Mouse (Mus musculus) bone marrow, adult 2 months (tissue): ENCODE measurements around the gene Rnaseh2a. TPM values are rescaled to one million over a fixed set of nuclear protein-coding genes. Genes with fewer than 3 reads are reported as not detected.

Experiments used
- H3K27ac ChIP-seq: fragments of 200-500 bp; 2 replicates; pipeline ENCODE4 v1.5.1; 2012; ENCODE audit warnings: low read depth, mild to moderate bottlenecking, control low read depth, inconsistent platforms, low read length; ENCODE audit not compliant: control insufficient read depth, poor library complexity, insufficient read depth
- H3K4me1 ChIP-seq: fragments of 200-500 bp; 2 replicates; pipeline ENCODE4 v1.6.1; 2011; ENCODE audit warnings: low read length; ENCODE audit not compliant: control insufficient read depth, insufficient read depth
- H3K4me3 ChIP-seq: fragments of 200-500 bp; replicated peaks from 2 replicates; pipeline ENCODE3; 2011; ENCODE audit warnings: mild to moderate bottlenecking, low read depth, low read length, control low read depth; ENCODE audit not compliant: control insufficient read depth
- CTCF ChIP-seq: fragments of 200-500 bp; IDR thresholded peaks from 2 replicates; pipeline ENCODE4 v1.5.1; 2011; ENCODE audit warnings: low read length, control low read depth; ENCODE audit not compliant: control insufficient read depth, insufficient read depth
- POLR2A ChIP-seq: fragments of 200-500 bp; IDR thresholded peaks from 2 replicates; pipeline ENCODE4 v1.6.1; 2011; ENCODE audit warnings: low read depth, mild to moderate bottlenecking, control low read depth, low read length, borderline replicate concordance; ENCODE audit not compliant: control insufficient read depth
- WGBS: fragments of 180-500 bp; shearing (Covaris S2); methylation state at CpG from one replicate; pipeline ENCODE4 v1.1.7; 2018; 5-methylcytosine and 5-hydroxymethylcytosine counted together
- polyA plus RNA-seq: library from polyadenylated mRNA; stranded (reverse); fragments of >200 nt; gene quantifications from 2 replicates; pipeline ENCODE4 v1.2.4, GENCODE M21; 2011; ENCODE audit warnings: low replicate concordance; ENCODE audit not compliant: missing spikeins, insufficient read depth, insufficient read length

Gene Rnaseh2a
- polyA plus RNA-seq, 1 experiment: 40.8 TPM

- Histone ChIP-seq H3K4me1 (peaks cover 1% of the 10 kb centered on the region), H3K4me3 (no peak overlapping the region), H3K27ac (no peak overlapping the region)
- TF ChIP-seq POLR2A: no peak
- TF ChIP-seq CTCF: no peak
- WGBS: 86% methylated on average over 5 of the region's 5 CpGs
Measured at GRCm38 (mm10) chr8:84996978-84997377, 27.4 kb upstream of the Rnaseh2a start.

- TF ChIP-seq POLR2A (no peak), CTCF (no peak)
- Histone ChIP-seq H3K4me3 (no peak overlapping the region), H3K27ac (no peak overlapping the region), H3K4me1 (peaks cover 3% of the 10 kb centered on the region)
- WGBS: 87% methylated on average over 25 of the region's 25 CpGs
Measured at GRCm38 (mm10) chr8:84995680-84996079, 26.1 kb upstream of the Rnaseh2a start.

DNA sequence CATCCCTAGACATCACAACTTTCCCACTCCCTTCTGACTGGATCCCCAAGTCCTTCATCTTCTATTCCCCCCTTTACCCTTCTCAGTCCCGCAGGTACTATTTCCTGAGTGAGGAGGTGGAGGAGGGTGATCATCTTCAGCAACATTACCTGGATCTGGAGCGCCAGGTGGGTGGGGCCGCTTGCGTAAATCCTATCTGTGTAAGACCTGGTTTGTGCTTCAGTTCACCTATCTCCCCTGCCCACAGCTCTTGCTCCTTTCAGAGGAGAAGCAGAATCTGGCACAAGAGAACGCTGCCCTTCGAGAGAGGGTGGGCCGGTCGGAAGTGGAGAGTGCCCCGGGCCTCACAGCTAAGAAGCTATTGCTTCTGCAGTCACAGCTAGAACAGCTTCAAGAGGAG, 24.8 kb upstream of the Rnaseh2a start:
- peaks cover 4% of the 10 kb centered on the region for H3K4me1 ChIP-seq
- H3K4me3 ChIP-seq: no peak overlapping the region
- H3K27ac ChIP-seq: no peak overlapping the region
- 91% methylated on average over 9 of the region's 9 CpGs for WGBS
- no peak for TF ChIP-seq POLR2A
- TF ChIP-seq CTCF: no peak

- Histone ChIP-seq H3K27ac (peak overlapping the region; percentile 5; the same call in 1 of the 2 replicates), H3K4me3 (peak overlapping the region; percentile 61), H3K4me1 (peaks cover 4% of the 10 kb centered on the region)
- WGBS: 4% methylated on average over 15 of the region's 15 CpGs
- no peak for TF ChIP-seq CTCF
- peak; percentile 5; the same call in 1 of the 2 replicates for TF ChIP-seq POLR2A
Measured at GRCm38 (mm10) chr8:84990836-84991235, 21.3 kb upstream of the Rnaseh2a start.

- peak within 1 kb of the TSS; percentile 46 for H3K27ac ChIP-seq
- TF ChIP-seq POLR2A: peak; percentile 61; the same call in 1 of the 2 replicates
- peak; percentile 99 for TF ChIP-seq CTCF
- peaks cover 4% of the 10 kb centered on the region for H3K4me1 ChIP-seq
- peak within 1 kb of the TSS; percentile 61 for H3K4me3 ChIP-seq
- under 1% methylated on average over 28 of the region's 28 CpGs for WGBS
Measured at GRCm38 (mm10) chr8:84990349-84990748, 20.8 kb upstream of the Rnaseh2a start, which contains the start of gene Hook2. Gene Hook2 (plus strand): TSS chr8:84990603.

- Histone ChIP-seq H3K4me3 (peak overlapping the region; percentile 25), H3K27ac (peak overlapping the region; percentile 46; the same call in 1 of the 2 replicates), H3K4me1 (peaks cover 4% of the 10 kb centered on the region)
- peak; percentile 93 for TF ChIP-seq CTCF
- peak; percentile 26; the same call in 1 of the 2 replicates for TF ChIP-seq POLR2A
- under 1% methylated on average over 15 of the region's 15 CpGs for WGBS
Measured at GRCm38 (mm10) chr8:84989810-84990209, 20.2 kb upstream of the Rnaseh2a start.

- WGBS: 25% methylated on average over 15 of the region's 15 CpGs
- peaks cover 4% of the 10 kb centered on the region for H3K4me1 ChIP-seq
- TF ChIP-seq POLR2A (no peak), CTCF (no peak)
- peak overlapping the region; percentile 12; the same call in 1 of the 2 replicates for H3K27ac ChIP-seq
- no peak overlapping the region for H3K4me3 ChIP-seq
Measured at GRCm38 (mm10) chr8:84989311-84989731, 19.8 kb upstream of the Rnaseh2a start.

GRCm38 (mm10) chr8:84987903-84988302, 18.3 kb upstream of the Rnaseh2a start:
- WGBS: 86% methylated on average over 2 of the region's 2 CpGs
- Histone ChIP-seq H3K4me3 (no peak overlapping the region), H3K4me1 (peaks cover 6% of the 10 kb centered on the region), H3K27ac (no peak overlapping the region)
- no peak for TF ChIP-seq CTCF
- TF ChIP-seq POLR2A: no peak

- H3K4me3 ChIP-seq: no peak overlapping the region
- no peak for TF ChIP-seq POLR2A
- TF ChIP-seq CTCF: no peak
- H3K27ac ChIP-seq: no peak overlapping the region
- H3K4me1 ChIP-seq: peaks cover 11% of the 10 kb centered on the region
- WGBS: 72% methylated on average over 5 of the region's 5 CpGs
Measured at GRCm38 (mm10) chr8:84987388-84987787, 17.8 kb upstream of the Rnaseh2a start.
